Mouse (Mus musculus) E14TG2a.4 (cell line): ENCODE results near the gene C1qtnf6.

ENCODE experiments used
- CTCF ChIP-seq: conservative IDR thresholded peaks from 2 replicates; pipeline ENCODE4 v1.5.1; 2014; ENCODE audit warnings: low read length
- NANOG ChIP-seq: IDR thresholded peaks from 2 replicates; pipeline ENCODE4 v1.6.1; 2014; ENCODE audit warnings: borderline replicate concordance, low read length, mixed read lengths
- POU5F1 ChIP-seq: IDR thresholded peaks from 2 replicates; pipeline ENCODE4 v1.6.1; 2014; ENCODE audit warnings: low read length, borderline replicate concordance

- no peak for TF ChIP-seq POU5F1
- TF ChIP-seq CTCF: no peak
- TF ChIP-seq NANOG: no peak
Measured at GRCm38 (mm10) chr15:78548336-78548665, 17.1 kb upstream of the C1qtnf6 start.
